Mouse (Mus musculus): ENCODE data around the gene Tor4a. TPM values are rescaled to one million over a fixed set of nuclear protein-coding genes. Genes with fewer than 3 reads are reported as not detected.

Tor4a gene
- polyA plus RNA-seq, 1 experiment: 90.6 TPM

GRCm38 (mm10) chr2:25228431-25228889 lies 31.8 kb upstream of the Tor4a start:
- peak overlapping the region; percentile 61 for H3K27ac ChIP-seq (ENCODE audit: control insufficient read depth, insufficient read depth, low read length)
- no peaks in the 10 kb centered on the region for H3K36me3 ChIP-seq (ENCODE audit: control insufficient read depth, insufficient read depth, low read length)
- peak; percentile 86 for DNase-seq
- TF ChIP-seq POLR2A (IDR thresholded peaks at IDR 0.05; ENCODE audit: control insufficient read depth, extremely low read depth, insufficient read depth, low read length, poor library complexity): no peak
- peak; percentile 84; the same call in 1 of the 2 replicates for TF ChIP-seq CTCF (IDR thresholded peaks at IDR 0.05; ENCODE audit: borderline replicate concordance, control insufficient read depth, extremely low read depth, insufficient read depth, low read length, poor library complexity)
- WGBS: 2% methylated on average over 7 of the region's 7 CpGs
- peak overlapping the region; percentile 37 for H3K4me3 ChIP-seq (ENCODE audit: control insufficient read depth, insufficient read depth, low read length)
- H3K27me3 ChIP-seq (ENCODE audit: control insufficient read depth, insufficient read depth, low read length): no peaks in the 10 kb centered on the region; the same call in 1 of the 2 replicates
- peaks cover 9% of the 10 kb centered on the region for H3K4me1 ChIP-seq (replicated peaks; ENCODE audit: control insufficient read depth, insufficient read depth, low read length)

- TF ChIP-seq POLR2A (IDR thresholded peaks at IDR 0.05; ENCODE audit: control insufficient read depth, extremely low read depth, insufficient read depth, low read length, poor library complexity): no peak
- no peak for TF ChIP-seq CTCF (IDR thresholded peaks at IDR 0.05; ENCODE audit: borderline replicate concordance, control insufficient read depth, extremely low read depth, insufficient read depth, low read length, poor library complexity)
- no peaks in the 10 kb centered on the region for H3K36me3 ChIP-seq (ENCODE audit: control insufficient read depth, insufficient read depth, low read length)
- no peak for DNase-seq
- no peak overlapping the region for H3K4me3 ChIP-seq (ENCODE audit: control insufficient read depth, insufficient read depth, low read length)
- H3K4me1 ChIP-seq (replicated peaks; ENCODE audit: control insufficient read depth, insufficient read depth, low read length): peaks cover 14% of the 10 kb centered on the region
- WGBS: 97% methylated on average over 4 of the region's 4 CpGs
- H3K27me3 ChIP-seq (ENCODE audit: control insufficient read depth, insufficient read depth, low read length): no peaks in the 10 kb centered on the region
- H3K27ac ChIP-seq (ENCODE audit: control insufficient read depth, insufficient read depth, low read length): no peak overlapping the region
Measured at GRCm38 (mm10) chr2:25227406-25227805, 30.7 kb upstream of the Tor4a start.

- 90% methylated on average over 5 of the region's 5 CpGs for WGBS
- H3K36me3 ChIP-seq (ENCODE audit: control insufficient read depth, insufficient read depth, low read length): 0 out of 2 replicates have a peak, but pooled peaks cover under 1% of the 10 kb centered on the region
- no peaks in the 10 kb centered on the region for H3K27me3 ChIP-seq (ENCODE audit: control insufficient read depth, insufficient read depth, low read length)
- DNase-seq: no peak
- TF ChIP-seq POLR2A (IDR thresholded peaks at IDR 0.05; ENCODE audit: control insufficient read depth, extremely low read depth, insufficient read depth, low read length, poor library complexity): no peak
- no peak for TF ChIP-seq CTCF (IDR thresholded peaks at IDR 0.05; ENCODE audit: borderline replicate concordance, control insufficient read depth, extremely low read depth, insufficient read depth, low read length, poor library complexity)
- H3K4me1 ChIP-seq (replicated peaks; ENCODE audit: control insufficient read depth, insufficient read depth, low read length): peaks cover 14% of the 10 kb centered on the region
- no peak overlapping the region for H3K4me3 ChIP-seq (ENCODE audit: control insufficient read depth, insufficient read depth, low read length)
- no peak overlapping the region for H3K27ac ChIP-seq (ENCODE audit: control insufficient read depth, insufficient read depth, low read length)
Measured at GRCm38 (mm10) chr2:25226864-25227263, 30.2 kb upstream of the Tor4a start.

GRCm38 (mm10) chr2:25225811-25226379 lies 29.2 kb upstream of the Tor4a start:
- peaks cover 14% of the 10 kb centered on the region for H3K4me1 ChIP-seq (replicated peaks; ENCODE audit: control insufficient read depth, insufficient read depth, low read length)
- TF ChIP-seq CTCF (IDR thresholded peaks at IDR 0.05; ENCODE audit: borderline replicate concordance, control insufficient read depth, extremely low read depth, insufficient read depth, low read length, poor library complexity): no peak
- no peak overlapping the region for H3K4me3 ChIP-seq (ENCODE audit: control insufficient read depth, insufficient read depth, low read length)
- 93% methylated on average over 8 of the region's 8 CpGs for WGBS
- H3K27me3 ChIP-seq (ENCODE audit: control insufficient read depth, insufficient read depth, low read length): no peaks in the 10 kb centered on the region
- no peak for DNase-seq
- no peak overlapping the region; the same call in 1 of the 2 replicates for H3K27ac ChIP-seq (ENCODE audit: control insufficient read depth, insufficient read depth, low read length)
- 0 out of 2 replicates have a peak, but pooled peaks cover 3% of the 10 kb centered on the region for H3K36me3 ChIP-seq (ENCODE audit: control insufficient read depth, insufficient read depth, low read length)

GRCm38 (mm10) chr2:25224766-25225752 lies 28.4 kb upstream of the Tor4a start:
- WGBS: 2% methylated on average over 41 of the region's 41 CpGs

GRCm38 (mm10) chr2:25224492-25224765 lies 27.7 kb upstream of the Tor4a start, which contains the start of gene Tubb4b:
Gene Tubb4b (minus strand): TSS chr2:25224702.
- 0 out of 2 replicates have a peak, but pooled peaks cover 3% of the 10 kb centered on the region for H3K36me3 ChIP-seq (ENCODE audit: control insufficient read depth, insufficient read depth, low read length)
- H3K27me3 ChIP-seq (ENCODE audit: control insufficient read depth, insufficient read depth, low read length): no peaks in the 10 kb centered on the region
- TF ChIP-seq CTCF (IDR thresholded peaks at IDR 0.05; ENCODE audit: borderline replicate concordance, control insufficient read depth, extremely low read depth, insufficient read depth, low read length, poor library complexity): no peak
- TF ChIP-seq POLR2A (IDR thresholded peaks at IDR 0.05; ENCODE audit: control insufficient read depth, extremely low read depth, insufficient read depth, low read length, poor library complexity): peak; percentile 97
- H3K4me1 ChIP-seq (replicated peaks; ENCODE audit: control insufficient read depth, insufficient read depth, low read length): peaks cover 14% of the 10 kb centered on the region
- 1% methylated on average over 17 of the region's 17 CpGs for WGBS
- no peak for DNase-seq
- peak within 1 kb of the TSS; percentile 84 for H3K27ac ChIP-seq (ENCODE audit: control insufficient read depth, insufficient read depth, low read length)
- H3K4me3 ChIP-seq (ENCODE audit: control insufficient read depth, insufficient read depth, low read length): peak within 1 kb of the TSS; percentile 64

More at GRCm38 (mm10) chr2:25224766-25225752, 28.4 kb upstream of the Tor4a start:
- TF ChIP-seq CTCF (IDR thresholded peaks at IDR 0.05; ENCODE audit: borderline replicate concordance, control insufficient read depth, extremely low read depth, insufficient read depth, low read length, poor library complexity) (no peak), POLR2A (IDR thresholded peaks at IDR 0.05; ENCODE audit: control insufficient read depth, extremely low read depth, insufficient read depth, low read length, poor library complexity) (0 out of 2 replicates have a peak, but pooled peaks have one; percentile 75)
- peak; percentile 97 for DNase-seq
- H3K27me3 ChIP-seq (ENCODE audit: control insufficient read depth, insufficient read depth, low read length): no peaks in the 10 kb centered on the region
- H3K36me3 ChIP-seq (ENCODE audit: control insufficient read depth, insufficient read depth, low read length): 0 out of 2 replicates have a peak, but pooled peaks cover 3% of the 10 kb centered on the region
- peak overlapping the region; percentile 84 for H3K27ac ChIP-seq (ENCODE audit: control insufficient read depth, insufficient read depth, low read length)
- H3K4me1 ChIP-seq (replicated peaks; ENCODE audit: control insufficient read depth, insufficient read depth, low read length): peaks cover 14% of the 10 kb centered on the region
- peak overlapping the region; percentile 54 for H3K4me3 ChIP-seq (ENCODE audit: control insufficient read depth, insufficient read depth, low read length)
